Mouse (Mus musculus) thymus, adult 2 months (tissue): ENCODE data around the gene Pde11a. TPM values are rescaled to one million over a fixed set of nuclear protein-coding genes. Genes with fewer than 3 reads are reported as not detected.

ENCODE experiments used
- DNase-seq: peaks from one replicate; pipeline ENCODE4 v3.0.0; 2021
- H3K27ac ChIP-seq: fragments of 200-500 bp; 2 replicates; pipeline ENCODE4 v1.5.1; 2012; ENCODE audit warnings: low read length, control low read depth; ENCODE audit not compliant: control insufficient read depth, insufficient read depth
- H3K27me3 ChIP-seq: fragments of 200-500 bp; 2 replicates; pipeline ENCODE4 v1.6.1; 2012; ENCODE audit warnings: mild to moderate bottlenecking, low read length, moderate library complexity, mixed read lengths; ENCODE audit not compliant: control insufficient read depth, insufficient read depth
- H3K36me3 ChIP-seq: fragments of 200-500 bp; 2 replicates; pipeline ENCODE4 v1.6.1; 2012; ENCODE audit warnings: mild to moderate bottlenecking, low read length, moderate library complexity; ENCODE audit not compliant: control insufficient read depth, insufficient read depth
- H3K4me1 ChIP-seq: fragments of 200-500 bp; replicated peaks from 2 replicates; pipeline ENCODE4 v1.6.1; 2012; ENCODE audit warnings: low read length; ENCODE audit not compliant: control insufficient read depth, insufficient read depth
- H3K4me3 ChIP-seq: fragments of 200-500 bp; 2 replicates; pipeline ENCODE4 v1.5.1; 2012; ENCODE audit warnings: mild to moderate bottlenecking, low read length, control low read depth, moderate library complexity; ENCODE audit not compliant: control insufficient read depth, insufficient read depth
- CTCF ChIP-seq: fragments of 200-500 bp; IDR thresholded peaks from 2 replicates; pipeline ENCODE4 v1.5.1; 2012; ENCODE audit warnings: mild to moderate bottlenecking, control low read depth, low read length, moderate library complexity, borderline replicate concordance; ENCODE audit not compliant: control insufficient read depth, poor library complexity, insufficient read depth; ENCODE audit errors: extremely low read depth
- POLR2A ChIP-seq: fragments of 200-500 bp; IDR thresholded peaks from 2 replicates; pipeline ENCODE4 v1.6.1; 2012; ENCODE audit warnings: mild to moderate bottlenecking, low read length, control low read depth, moderate library complexity; ENCODE audit not compliant: control insufficient read depth, poor library complexity, insufficient read depth; ENCODE audit errors: extremely low read depth
- WGBS: fragments of 180-500 bp; shearing (Covaris S2); methylation state at CpG from one replicate; pipeline ENCODE4 v1.1.7; 2018; 5-methylcytosine and 5-hydroxymethylcytosine counted together
- polyA plus RNA-seq: library from polyadenylated mRNA; depleted of rRNA; stranded (reverse); fragments of >200 nt; gene quantifications from 2 replicates; pipeline ENCODE4 v1.2.3, GENCODE M21; 2012

Pde11a gene
- polyA plus RNA-seq, 1 experiment: 1.7 TPM

DNA sequence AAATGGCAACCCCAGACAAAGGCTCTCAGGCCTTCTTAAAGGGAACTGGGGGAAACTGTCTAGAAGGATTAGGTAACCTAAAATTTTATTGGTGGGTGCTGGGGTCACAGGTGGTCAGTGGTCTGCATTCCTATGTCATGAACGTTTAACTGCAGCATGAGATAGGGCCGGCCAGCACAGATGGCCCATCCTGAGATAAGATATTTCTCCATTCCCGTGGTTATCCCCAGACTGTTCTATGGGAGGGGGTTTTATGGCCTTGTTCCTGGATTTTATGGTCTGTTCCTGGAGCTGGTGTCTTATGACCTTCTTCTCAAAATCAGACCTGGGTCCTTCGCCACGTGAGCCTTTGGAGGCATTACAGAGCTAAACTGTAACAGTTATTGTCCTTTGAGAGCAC is 256.6 kb downstream of the Pde11a start:
- no peak overlapping the region for H3K27ac ChIP-seq
- 88% methylated on average over 5 of the region's 5 CpGs for WGBS
- H3K36me3 ChIP-seq: no peaks in the 10 kb centered on the region
- no peaks in the 10 kb centered on the region for H3K27me3 ChIP-seq
- TF ChIP-seq CTCF (no peak), POLR2A (no peak)
- H3K4me3 ChIP-seq: no peak overlapping the region
- no peaks in the 10 kb centered on the region for H3K4me1 ChIP-seq
- DNase-seq: no peak

DNA sequence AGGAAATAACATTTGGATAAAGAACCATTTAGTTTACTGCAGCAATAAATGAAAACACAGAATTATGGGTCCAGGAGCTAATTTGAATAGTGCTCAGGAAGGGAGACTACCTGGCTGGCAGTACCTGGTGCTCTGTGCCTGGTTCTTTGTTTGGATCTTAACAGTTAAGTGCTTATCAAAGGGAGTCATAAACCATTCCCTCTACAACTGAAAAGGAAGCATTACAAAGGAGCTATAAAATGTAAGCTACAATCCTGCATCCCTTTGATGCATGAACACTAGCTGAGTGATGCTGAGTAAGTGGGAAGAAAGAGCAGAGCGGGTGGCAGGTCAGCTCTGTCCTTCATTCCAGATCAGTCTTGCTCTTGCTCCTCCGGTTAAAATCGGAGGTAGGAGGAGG is 258.0 kb downstream of the Pde11a start:
- Histone ChIP-seq H3K27ac (no peak overlapping the region), H3K4me1 (no peaks in the 10 kb centered on the region), H3K4me3 (no peak overlapping the region), H3K27me3 (no peaks in the 10 kb centered on the region), H3K36me3 (no peaks in the 10 kb centered on the region)
- WGBS: 73% methylated on average over 3 of the region's 3 CpGs
- DNase-seq: no peak
- TF ChIP-seq POLR2A (no peak), CTCF (no peak)

DNA sequence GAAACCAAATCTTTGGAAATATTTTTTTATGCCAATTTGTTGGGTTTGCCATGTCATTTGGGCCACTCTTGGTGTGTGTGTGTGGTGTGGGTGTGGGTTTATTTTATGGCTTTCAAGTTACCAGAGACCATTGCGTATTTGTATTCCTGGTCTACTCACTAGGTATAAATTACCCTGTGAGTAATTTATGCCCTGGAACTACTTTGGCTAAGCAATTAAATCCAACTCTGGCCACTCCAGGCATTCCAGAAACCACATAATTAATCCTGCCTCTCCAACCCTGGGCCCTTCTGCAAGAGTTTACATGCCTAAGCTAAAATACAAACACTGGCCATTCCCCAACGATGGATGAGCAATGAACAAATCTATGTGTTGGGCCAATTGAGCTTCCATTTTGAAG is 261.7 kb downstream of the Pde11a start:
- no peak overlapping the region for H3K27ac ChIP-seq
- H3K4me3 ChIP-seq: no peak overlapping the region
- no peaks in the 10 kb centered on the region for H3K27me3 ChIP-seq
- no peak for DNase-seq
- no peak for TF ChIP-seq POLR2A
- TF ChIP-seq CTCF: no peak
- WGBS: 92% methylated on average over 2 of the region's 2 CpGs
- no peaks in the 10 kb centered on the region for H3K4me1 ChIP-seq
- H3K36me3 ChIP-seq: no peaks in the 10 kb centered on the region

DNA sequence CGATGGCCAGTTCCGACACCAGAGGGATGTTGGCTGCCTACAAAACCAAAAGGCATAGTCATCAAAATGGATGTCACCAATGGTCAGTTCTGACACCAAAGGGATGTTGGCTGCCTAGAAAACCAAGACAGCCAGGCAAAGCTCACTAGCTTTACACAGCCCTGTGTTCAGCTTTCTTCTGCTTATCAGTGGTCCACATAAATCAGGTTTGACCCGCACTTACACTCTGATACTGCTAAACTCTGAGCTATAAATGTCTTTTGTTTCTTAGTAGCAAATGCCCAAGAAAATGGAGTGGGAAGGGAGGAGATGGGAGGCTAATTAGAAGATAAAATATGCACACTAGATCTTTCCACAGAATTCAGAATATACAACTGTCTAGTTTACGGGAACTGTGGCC is 262.5 kb downstream of the Pde11a start:
- DNase-seq: no peak
- no peak overlapping the region for H3K27ac ChIP-seq
- TF ChIP-seq CTCF: no peak
- TF ChIP-seq POLR2A: no peak
- H3K4me3 ChIP-seq: no peak overlapping the region
- no peaks in the 10 kb centered on the region for H3K36me3 ChIP-seq
- H3K27me3 ChIP-seq: no peaks in the 10 kb centered on the region
- WGBS: 97% methylated on average over 4 of the region's 4 CpGs
- H3K4me1 ChIP-seq: no peaks in the 10 kb centered on the region

DNA sequence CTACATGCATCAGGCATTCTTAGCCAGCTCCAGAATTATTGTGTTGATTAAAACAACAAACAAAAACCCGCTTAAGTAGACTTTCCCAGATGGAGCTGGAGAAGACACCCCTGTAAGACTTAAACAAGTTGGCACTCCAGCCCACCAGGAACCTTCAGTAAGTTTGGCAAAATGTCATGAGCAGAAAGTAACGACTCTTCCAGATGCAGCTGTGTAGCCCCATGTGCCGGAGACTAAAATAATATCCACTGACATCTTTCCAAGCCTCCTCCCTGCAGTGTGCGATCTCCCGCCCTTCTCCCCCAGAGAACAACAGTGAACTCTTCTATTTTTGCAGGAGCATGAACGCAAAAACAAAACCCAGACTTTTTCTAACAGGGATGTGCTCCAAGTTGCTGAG is 265.5 kb downstream of the Pde11a start:
- Histone ChIP-seq H3K27ac (no peak overlapping the region), H3K4me3 (no peak overlapping the region), H3K36me3 (no peaks in the 10 kb centered on the region), H3K4me1 (peaks cover 4% of the 10 kb centered on the region; the same call in 1 of the 2 replicates), H3K27me3 (no peaks in the 10 kb centered on the region)
- TF ChIP-seq CTCF: no peak
- TF ChIP-seq POLR2A: no peak
- WGBS: 86% methylated on average over 6 of the region's 6 CpGs
- DNase-seq: no peak

DNA sequence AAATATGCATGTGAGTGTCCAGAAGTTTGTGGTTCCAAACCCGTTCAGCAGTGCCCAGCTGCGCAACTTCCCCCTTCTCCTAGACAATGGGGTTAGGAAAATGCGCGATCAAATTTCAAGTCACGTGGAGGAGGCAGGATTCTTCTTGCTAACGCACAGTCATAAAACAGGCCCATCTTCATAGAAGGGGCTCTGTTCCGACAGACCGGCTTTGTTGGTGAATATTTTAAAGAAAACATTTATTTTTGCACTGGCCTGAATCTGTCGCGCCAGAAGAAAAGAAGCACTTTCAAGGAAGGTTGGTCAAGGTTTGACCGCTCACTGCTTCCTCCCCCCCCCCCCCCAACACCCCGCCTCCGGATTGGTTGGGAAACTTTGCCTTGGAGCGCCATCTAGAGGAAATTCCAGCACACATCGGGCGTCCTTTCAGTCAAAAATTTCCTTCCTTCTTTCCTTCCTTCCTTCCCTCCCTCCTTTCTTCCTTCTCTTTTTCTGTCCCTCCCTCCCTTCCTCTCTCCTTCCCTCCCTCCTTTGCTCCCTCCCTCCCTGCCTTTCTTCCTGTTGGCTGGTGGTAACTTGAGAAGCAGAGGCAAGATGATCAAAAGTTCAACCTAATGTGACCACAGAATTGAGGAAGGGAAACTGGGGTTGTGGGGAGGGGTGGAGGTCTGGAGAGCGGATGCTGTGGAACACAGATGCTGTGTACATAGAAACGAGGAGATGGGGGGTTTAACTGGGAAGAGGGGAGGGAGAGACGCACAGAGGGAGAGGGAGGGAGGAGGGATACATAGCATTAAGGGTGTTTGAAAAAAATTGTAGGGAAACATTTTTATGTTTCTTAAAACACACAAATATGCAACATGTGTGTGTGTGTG is 267.9 kb downstream of the Pde11a start:
- H3K4me1 ChIP-seq: peaks cover 4% of the 10 kb centered on the region; the same call in 1 of the 2 replicates
- no peak overlapping the region for H3K27ac ChIP-seq
- no peak overlapping the region for H3K4me3 ChIP-seq
- peak; percentile 2 for DNase-seq
- H3K27me3 ChIP-seq: no peaks in the 10 kb centered on the region
- TF ChIP-seq POLR2A (no peak), CTCF (no peak)
- WGBS: 2% methylated on average over 19 of the region's 19 CpGs
- no peaks in the 10 kb centered on the region for H3K36me3 ChIP-seq

DNA sequence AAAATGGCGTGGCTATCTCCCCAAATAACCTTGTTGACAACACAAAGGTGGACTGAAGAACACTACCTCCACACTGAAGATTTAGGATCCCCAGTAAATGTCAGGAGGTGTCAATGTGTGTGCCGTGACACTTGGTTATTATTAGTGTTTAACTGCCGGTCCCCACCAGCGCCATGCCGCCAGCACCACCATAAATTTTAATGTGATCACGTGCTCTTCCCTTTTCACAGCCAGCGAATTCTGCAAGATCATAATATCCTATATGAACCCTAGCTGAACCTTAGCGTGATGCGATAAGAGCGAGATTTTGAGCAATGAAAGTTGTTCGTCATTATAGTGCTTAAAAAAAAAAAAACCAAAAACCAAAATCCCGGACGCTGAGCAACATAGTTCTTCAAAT is 269.3 kb downstream of the Pde11a start:
- no peak overlapping the region for H3K27ac ChIP-seq
- WGBS: 45% methylated on average over 13 of the region's 13 CpGs
- no peaks in the 10 kb centered on the region for H3K36me3 ChIP-seq
- no peaks in the 10 kb centered on the region for H3K27me3 ChIP-seq
- no peak overlapping the region for H3K4me3 ChIP-seq
- H3K4me1 ChIP-seq: peaks cover 4% of the 10 kb centered on the region; the same call in 1 of the 2 replicates
- TF ChIP-seq CTCF (no peak), POLR2A (no peak)
- DNase-seq: no peak
